Mouse (Mus musculus) ES-Bruce4 (cell line): ENCODE data around the gene Memo1.

Source experiments
- CTCF ChIP-seq: IDR thresholded peaks from one replicate; pipeline ENCODE4 v1.8.1; 2011; ENCODE audit warnings: low read depth, low read length
- EP300 ChIP-seq: IDR thresholded peaks from 2 replicates; pipeline ENCODE4 v1.6.1; 2011; ENCODE audit warnings: low read depth, low read length; ENCODE audit not compliant: insufficient read depth
- POLR2A ChIP-seq: IDR thresholded peaks from one replicate; pipeline ENCODE4 v1.8.1; 2011; ENCODE audit warnings: low read length; ENCODE audit not compliant: insufficient read depth

- TF ChIP-seq EP300: no peak
- no peak for TF ChIP-seq CTCF
- TF ChIP-seq POLR2A: no peak
Observed at GRCm38 (mm10) chr17:74294426-74295025, 795 bp downstream of the Memo1 start.
